Mouse (Mus musculus) gastrocnemius, postnatal 10 days (tissue): Measurements from ENCODE around the gene Krit1. TPM values are rescaled to one million over a fixed set of nuclear protein-coding genes. Genes with fewer than 3 reads are reported as not detected.
A peak's percentile ranks its signal among the peaks of the same experiment; 100 is the strongest.
"Not testable (repeated sequence)": the region's sequence is repeated elsewhere in the genome, so short reads cannot be mapped to it uniquely, and the experiment has no call there.

Experiments
- DNase-seq: peaks from one replicate; pipeline ENCODE4 v3.0.0; 2021; ENCODE audit warnings: mixed read lengths
- long read RNA-seq, 2 experiments: library from polyadenylated mRNA; stranded (forward); transcript quantifications; one replicate each; pipeline ENCODE4 v2.0.0; 2021
- total RNA-seq, 2 experiments: library from RNA; stranded (reverse); gene quantifications; 2 replicates each; pipeline ENCODE4 v1.2.3; 2021

The Krit1 gene
- total RNA-seq = 10 to 100 TPM; 16.4 to 23.7 TPM
- long read RNA-seq, experiment 1, full-length matches to known transcripts = 11 of 25 reads
- long read RNA-seq, experiment 1, partial matches to known transcripts = 0 of 25 reads
- long read RNA-seq, experiment 1, other reads (novel, unspliced or antisense) = 14 of 25 reads
- long read RNA-seq, experiment 2, transcript Krit1-201 (17 exons, 2,930 nt) = major isoform, 7 of 19 reads
- long read RNA-seq, experiment 2, partial matches to known transcripts = 0 of 19 reads
- long read RNA-seq, experiment 2, other reads (novel, unspliced or antisense) = 12 of 19 reads

DNA sequence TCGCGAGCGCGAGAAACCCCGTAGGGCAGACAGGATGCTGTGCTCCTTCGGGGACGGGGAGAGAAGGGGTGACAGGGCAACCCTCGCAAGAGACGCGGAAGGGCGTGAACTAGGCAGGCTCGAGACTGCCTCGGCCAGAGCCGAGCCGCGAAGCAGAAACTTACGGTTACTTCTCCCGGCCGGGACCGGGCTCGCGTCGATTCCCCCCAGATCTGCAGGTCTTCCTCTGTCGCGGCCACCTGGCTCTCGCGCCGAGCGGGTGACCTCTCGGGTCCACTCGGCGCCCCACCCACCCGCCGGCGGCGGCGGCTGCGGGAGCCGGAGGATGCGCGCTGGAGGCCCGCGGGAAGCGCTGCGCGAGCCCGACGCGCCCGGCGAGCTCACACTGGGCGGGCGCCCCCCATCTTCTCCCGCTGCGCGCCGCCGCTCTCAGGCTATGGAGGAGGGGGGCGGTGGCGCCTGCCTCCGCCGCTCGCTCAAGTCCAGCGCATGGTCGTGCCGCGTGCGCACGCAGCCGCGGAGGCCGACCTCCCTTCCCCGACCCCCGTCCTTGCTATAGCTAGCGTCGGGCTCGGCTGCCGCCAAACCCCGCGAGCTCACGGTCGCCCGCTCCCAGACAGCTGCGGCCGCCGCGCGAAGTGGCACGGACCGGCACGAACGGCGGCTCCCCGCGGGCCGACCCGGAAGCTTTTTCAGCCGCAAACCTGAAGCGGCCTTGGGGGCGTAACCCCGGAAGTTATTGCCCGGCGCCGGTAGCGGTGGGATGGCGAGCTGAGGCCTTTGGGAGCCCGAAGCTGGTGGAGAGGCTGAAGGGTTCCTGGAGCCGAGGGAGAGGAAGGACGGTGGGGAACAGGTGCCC, at the start of gene Krit1, which contains the start of gene Ankib1:
TSS of gene Krit1 (plus strand) at position 752 of the 859 bp plus-strand sequence.
TSS of gene Ankib1 (minus strand) at position 493 of the 859 bp plus-strand sequence.
- DNase-seq = peak; percentile 90

GRCm38 (mm10) chr5:3771512-3771911, 31.5 kb upstream of the Krit1 start:
- DNase-seq = no peak

GRCm38 (mm10) chr5:3772017-3772416, 31.0 kb upstream of the Krit1 start:
- DNase-seq = no peak

GRCm38 (mm10) chr5:3782670-3783069, 20.3 kb upstream of the Krit1 start:
- DNase-seq = no peak

DNA sequence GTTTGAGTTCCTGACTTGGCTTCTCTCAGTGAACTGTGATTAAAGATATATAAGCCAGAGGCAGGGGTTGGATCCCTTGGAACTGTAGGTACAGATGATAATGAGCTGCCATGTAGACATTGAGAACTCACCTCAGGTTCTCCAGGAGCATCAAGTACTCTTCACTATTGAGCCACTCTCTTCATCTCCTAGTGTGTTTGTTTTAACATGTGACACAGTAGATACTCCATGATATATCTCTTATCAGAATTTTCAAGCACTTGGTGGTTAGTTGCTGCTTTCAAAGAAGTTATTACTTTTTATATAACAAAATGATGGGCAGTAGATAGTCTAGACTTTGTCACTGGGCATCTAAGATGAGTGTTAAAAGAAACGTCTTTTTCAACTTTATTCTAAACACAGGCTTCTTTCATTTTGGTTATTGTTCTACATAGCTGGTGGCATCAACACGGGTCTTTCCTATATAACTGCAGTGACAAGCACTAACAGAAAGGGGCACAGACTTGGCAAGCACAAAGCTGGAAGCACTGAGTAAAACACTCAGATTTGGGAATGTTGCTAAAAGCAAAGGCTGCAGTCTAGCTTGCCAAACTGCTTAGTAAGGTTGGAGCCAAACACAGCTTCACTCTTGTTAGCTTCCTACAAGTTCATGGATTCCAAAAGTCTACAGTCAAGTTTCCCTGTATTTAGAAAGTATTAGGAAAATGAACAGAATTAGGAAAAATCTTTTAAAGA, 18.9 kb upstream of the Krit1 start:
- DNase-seq = no peak

- no peak for DNase-seq
Observed at GRCm38 (mm10) chr5:3784751-3785496, 18.1 kb upstream of the Krit1 start.

- no peak for DNase-seq
Observed at GRCm38 (mm10) chr5:3787548-3787947, 15.4 kb upstream of the Krit1 start.

DNA sequence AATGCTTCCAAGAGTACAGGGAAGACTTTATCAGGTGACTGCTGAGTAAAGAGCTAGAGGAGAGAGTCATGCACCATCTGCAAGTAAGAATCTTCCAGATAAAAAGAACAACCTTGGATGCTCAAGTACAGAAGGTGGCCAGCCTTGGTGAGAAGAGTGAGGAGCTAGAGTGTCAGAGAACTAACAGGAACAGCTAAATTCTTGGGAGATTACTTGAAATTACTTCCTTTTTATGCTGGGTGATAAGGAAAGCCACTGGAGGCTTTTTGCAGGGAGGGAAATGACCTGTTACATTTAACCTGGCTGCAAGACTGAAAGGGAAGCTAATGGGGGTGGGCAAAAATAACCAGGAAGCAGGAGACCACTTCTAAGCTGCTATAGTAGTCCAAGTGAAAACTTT, 11.9 kb upstream of the Krit1 start:
- DNase-seq = no peak

- not testable (repeated sequence) for DNase-seq
Observed at GRCm38 (mm10) chr5:3797101-3797500, 5.9 kb upstream of the Krit1 start.

DNA sequence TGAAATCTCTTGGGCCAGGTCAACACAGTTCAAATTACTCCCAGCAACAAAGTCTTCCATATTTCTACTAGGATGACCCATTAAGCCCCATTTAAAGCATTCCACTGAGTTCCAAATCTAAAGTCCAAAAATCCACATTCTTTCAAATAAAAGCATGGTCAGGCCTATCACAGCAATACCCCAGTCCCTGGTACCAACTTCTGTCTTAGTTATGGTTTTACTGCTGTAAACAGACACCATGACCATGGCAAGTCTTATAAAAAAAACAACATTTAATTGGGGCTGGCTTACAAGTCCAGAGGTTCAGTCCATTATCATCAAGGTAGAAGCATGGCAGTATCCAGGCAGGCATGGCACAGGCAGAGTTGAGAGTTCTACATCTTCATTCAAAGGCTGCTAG, 4.3 kb upstream of the Krit1 start:
- not testable (repeated sequence) for DNase-seq

DNA sequence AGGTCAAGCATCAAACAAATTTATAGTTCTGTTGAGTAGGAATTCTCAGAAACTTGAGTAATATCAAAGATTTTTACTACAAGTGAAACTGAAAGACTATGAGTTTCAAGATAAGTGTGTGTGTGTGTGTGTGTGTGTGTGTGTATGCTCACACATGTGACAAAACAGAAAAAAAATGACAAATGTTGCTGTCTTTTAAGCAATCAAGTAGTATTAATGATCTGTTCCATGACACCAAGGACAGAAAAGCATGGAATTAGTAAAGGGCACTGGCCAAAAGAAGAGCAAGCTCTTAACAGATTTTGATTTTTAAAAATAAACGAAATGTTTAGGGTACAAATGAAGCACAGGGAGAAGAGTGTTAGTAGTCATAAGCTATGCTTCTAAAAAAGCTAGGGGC, 2.9 kb upstream of the Krit1 start:
- DNase-seq = no peak

- no peak for DNase-seq
Observed at GRCm38 (mm10) chr5:3800881-3801280, 2.1 kb upstream of the Krit1 start.

DNA sequence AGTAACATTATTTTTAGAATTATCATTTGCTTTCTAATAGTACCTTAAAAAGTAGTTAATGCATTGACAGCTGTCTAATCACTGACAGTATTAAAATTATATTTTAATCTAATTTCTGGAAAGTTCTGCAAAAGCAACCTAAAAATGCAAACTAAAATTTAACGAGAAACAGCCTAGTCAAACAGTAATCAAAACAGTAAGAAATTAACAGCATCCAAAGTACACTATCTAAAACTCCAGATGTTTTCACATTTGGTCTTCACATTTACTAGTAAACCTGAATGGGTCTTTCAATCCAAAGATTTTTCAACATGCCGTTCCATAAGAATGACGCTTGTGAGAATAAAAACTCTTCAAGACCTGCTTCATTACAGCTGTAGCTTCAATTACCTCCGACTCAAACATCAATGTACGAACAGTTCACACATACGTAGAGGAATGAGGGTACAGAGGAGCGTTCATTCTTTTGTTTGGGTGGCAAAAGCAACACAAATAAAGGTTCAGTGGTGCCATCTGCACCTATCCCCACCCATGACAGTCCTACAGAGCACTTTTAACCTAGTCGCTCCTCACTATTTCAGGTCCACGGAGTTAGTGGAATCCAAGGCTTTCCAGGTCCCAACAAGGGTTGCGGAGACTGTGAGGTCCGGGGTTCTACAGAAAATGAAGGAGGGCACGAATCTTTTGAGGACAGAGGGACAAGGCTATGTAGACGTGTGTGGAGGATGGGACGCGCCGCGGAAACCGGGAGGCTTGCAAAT, 1.1 kb upstream of the Krit1 start:
- DNase-seq = no peak

GRCm38 (mm10) chr5:3803292-3804165, 545 bp downstream of the Krit1 start:
- no peak for DNase-seq

GRCm38 (mm10) chr5:3808472-3808871, 5.5 kb downstream of the Krit1 start:
- no peak for DNase-seq

DNA sequence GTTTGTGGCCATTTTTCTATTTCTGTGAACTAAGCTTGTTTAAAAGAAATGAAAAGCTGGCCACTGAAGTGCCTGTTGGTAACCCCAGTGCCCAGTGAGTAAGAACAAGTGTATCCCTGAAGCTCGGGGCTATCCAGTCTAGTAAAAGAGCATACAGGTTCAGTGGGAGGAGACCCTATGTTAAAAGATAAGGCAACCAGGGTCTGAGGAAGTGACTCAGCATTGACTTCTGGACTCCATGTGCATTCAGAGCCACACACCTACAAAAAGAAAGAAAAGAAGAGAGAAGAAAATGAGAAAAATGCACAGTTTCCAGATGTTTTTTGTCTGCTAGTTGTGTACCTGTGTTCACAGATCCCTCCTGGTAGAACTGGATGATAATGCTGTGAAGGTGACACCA, 31.1 kb downstream of the Krit1 start:
- DNase-seq = no peak

DNA sequence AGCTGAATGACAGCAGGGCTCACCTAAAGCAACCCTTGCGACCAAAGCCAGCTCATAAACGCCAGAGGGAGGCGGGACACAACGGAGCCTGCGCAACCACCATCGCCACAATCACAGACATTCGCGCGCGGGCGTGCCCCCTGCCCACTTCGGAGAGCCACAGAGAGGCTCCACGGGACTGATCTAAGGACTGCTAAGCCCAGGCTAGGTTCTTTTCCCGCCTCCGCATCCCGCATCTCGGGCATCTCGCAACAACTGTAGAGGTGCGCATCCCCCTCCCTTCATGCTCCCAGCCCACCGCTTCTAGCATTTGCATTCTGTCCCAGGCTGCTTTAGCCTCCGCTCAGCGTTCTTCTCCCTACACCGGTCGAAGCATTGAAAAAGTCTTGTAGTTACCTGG, 42.0 kb downstream of the Krit1 start, which contains the start of gene Lrrd1:
TSS of gene Lrrd1 (plus strand) at position 148 of the 400 bp plus-strand sequence.
- DNase-seq = peak; percentile 7

GRCm38 (mm10) chr5:3870161-3870560, 67.2 kb downstream of the Krit1 start:
- DNase-seq = no peak

DNA sequence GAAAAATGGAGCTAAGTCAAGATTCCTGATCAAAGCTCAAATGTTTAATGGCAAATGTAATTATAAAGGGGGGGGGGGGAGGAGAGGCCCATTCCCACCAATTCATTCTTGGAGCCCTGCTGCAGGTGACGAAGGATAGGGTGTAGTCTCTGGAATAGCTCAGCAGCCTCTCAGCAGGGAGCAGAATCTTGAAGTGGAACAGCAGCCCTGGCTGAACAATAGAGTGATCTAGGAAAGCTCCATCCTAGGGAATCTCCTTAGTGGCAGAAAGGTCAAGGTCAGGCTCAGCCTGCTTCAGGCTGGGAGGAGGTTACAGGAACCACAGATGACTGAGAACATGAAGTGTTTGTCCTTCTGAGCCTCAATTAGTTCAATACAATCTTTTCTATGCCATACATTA, 69.4 kb downstream of the Krit1 start:
- no peak for DNase-seq

- no peak for DNase-seq
Observed at GRCm38 (mm10) chr5:3873485-3873884, 70.5 kb downstream of the Krit1 start.
